ENCODE assay signal across 8 mouse cellular contexts in the genomic region with DNA sequence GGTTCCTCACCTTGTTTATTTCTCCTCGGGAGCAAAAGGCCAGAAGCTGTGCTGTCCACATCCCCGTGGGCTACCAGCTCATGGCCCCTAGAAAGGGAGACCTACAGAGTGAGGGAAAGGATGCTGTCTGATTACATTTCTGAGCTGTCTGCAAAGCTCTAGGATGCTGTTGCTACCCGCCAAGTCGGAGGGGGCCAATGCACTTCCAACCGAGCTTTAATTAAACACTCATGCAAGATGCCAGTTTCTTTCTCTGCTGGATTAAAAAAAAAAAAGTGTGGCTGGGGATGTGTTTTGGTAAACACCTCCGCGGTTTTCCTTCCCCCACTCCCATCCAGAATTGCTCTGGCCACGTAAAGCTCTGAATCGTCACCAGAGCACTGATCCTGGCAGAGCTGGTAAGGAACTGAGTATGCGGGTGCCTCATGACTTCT. TPM values are rescaled to one million over a fixed set of nuclear protein-coding genes. Genes with fewer than 3 reads are reported as not detected.
A peak's percentile ranks its signal among the peaks of the same experiment; 100 is the strongest.
DNase-seq lines count a peak whose midpoint lies in the region; ATAC-seq and TF ChIP-seq lines count a peak whose summit lies in the region.

No protein-coding gene starts in this region.

- WGBS in heart, embryonic 16.5 days, result 4% methylated on average over 10 of the region's 10 CpGs
- 6% methylated on average over 10 of the region's 10 CpGs for WGBS in liver, embryonic 13.5 days (ENCODE audit: insufficient replicate concordance)
- 7% methylated on average over 10 of the region's 10 CpGs for WGBS in stomach, embryonic 16.5 days

- DNase-seq in heart, adult 18-20 months, result no peak
- peak; percentile 65 for DNase-seq in brain, embryonic 14.5 days (ENCODE audit: low read depth)
- no peak for DNase-seq in liver, embryonic 13.5 days
- no peak for DNase-seq in spleen, postnatal 14 days (ENCODE audit: low spot score in 2 of 2)
- no peak for DNase-seq in gastrocnemius, postnatal 36 days

- no peak for ATAC-seq in heart, embryonic 16.5 days (replicated peaks; ENCODE audit: extremely low read depth, insufficient read depth, low FRiP score)
- peak; percentile 72 for ATAC-seq in frontal cortex, adult (ENCODE audit: low TSS enrichment)
- no peak for ATAC-seq in liver, embryonic 13.5 days (ENCODE audit: low read depth)
- ATAC-seq in stomach, embryonic 16.5 days (ENCODE audit: insufficient read depth, low FRiP score), result no peak; the same call in 1 of the 2 replicates

- 0 out of 2 replicates have a peak, but pooled peaks cover 3% of the 10 kb centered on the region for H3K27me3 ChIP-seq in heart, embryonic 16.5 days (ENCODE audit: control insufficient read depth, insufficient read depth, low read length)
- peaks cover 19% of the 10 kb centered on the region for H3K27me3 ChIP-seq in liver, embryonic 13.5 days
- peaks cover 8% of the 10 kb centered on the region for H3K27me3 ChIP-seq in stomach, embryonic 16.5 days (ENCODE audit: control insufficient read depth, insufficient read depth, low read length)

- H3K9ac ChIP-seq in heart, embryonic 16.5 days (ENCODE audit: low read length), result peak overlapping the region; percentile 71
- no peak overlapping the region for H3K9ac ChIP-seq in liver, embryonic 13.5 days
- H3K9ac ChIP-seq in stomach, embryonic 16.5 days (ENCODE audit: low read length), result peak overlapping the region; percentile 68

- H3K36me3 ChIP-seq in heart, embryonic 16.5 days (ENCODE audit: control insufficient read depth, insufficient read depth), result no peaks in the 10 kb centered on the region
- H3K36me3 ChIP-seq in liver, embryonic 13.5 days, result no peaks in the 10 kb centered on the region
- no peaks in the 10 kb centered on the region for H3K36me3 ChIP-seq in stomach, embryonic 16.5 days (ENCODE audit: control insufficient read depth, insufficient read depth, low read length)

- TF ChIP-seq POLR2A in brain, embryonic 14.5 days (IDR thresholded peaks at IDR 0.05; ENCODE audit: borderline replicate concordance, extremely low read depth, insufficient read depth, insufficient read length, poor library complexity, severe bottlenecking), result no peak

- intact Hi-C loops in gastrocnemius, postnatal 36 days (cut with DNase I), result no loop called here

- no peak for TF ChIP-seq CTCF in brain, embryonic 14.5 days (IDR thresholded peaks at IDR 0.05; ENCODE audit: borderline replicate concordance, extremely low read depth, insufficient read depth, insufficient read length)

- H3K27ac ChIP-seq in heart, embryonic 16.5 days (ENCODE audit: low read length), result no peak overlapping the region
- H3K27ac ChIP-seq in liver, embryonic 13.5 days, result no peak overlapping the region
- H3K27ac ChIP-seq in stomach, embryonic 16.5 days (ENCODE audit: low read length), result no peak overlapping the region

- H3K4me1 ChIP-seq in heart, embryonic 16.5 days (ENCODE audit: control insufficient read depth, insufficient read depth, low read length), result peaks cover 4% of the 10 kb centered on the region; the same call in 1 of the 2 replicates
- H3K4me1 ChIP-seq in liver, embryonic 13.5 days (replicated peaks), result peaks cover 7% of the 10 kb centered on the region; the same call in 1 of the 2 replicates
- H3K4me1 ChIP-seq in stomach, embryonic 16.5 days (ENCODE audit: control insufficient read depth, insufficient read depth, low read length), result peaks cover 10% of the 10 kb centered on the region

- H3K4me2 ChIP-seq in heart, embryonic 16.5 days (ENCODE audit: low read depth, low read length), result peak overlapping the region; percentile 90
- H3K4me2 ChIP-seq in liver, embryonic 13.5 days, result peak overlapping the region; percentile 59
- H3K4me2 ChIP-seq in stomach, embryonic 16.5 days (ENCODE audit: low read depth, low read length), result peak overlapping the region; percentile 83

- H3K9me3 ChIP-seq in heart, embryonic 16.5 days (replicated peaks; ENCODE audit: control insufficient read depth, low read length), result no peaks in the 10 kb centered on the region
- no peaks in the 10 kb centered on the region for H3K9me3 ChIP-seq in liver, embryonic 13.5 days (replicated peaks)
- H3K9me3 ChIP-seq in stomach, embryonic 16.5 days (replicated peaks; ENCODE audit: control insufficient read depth, low read length), result no peaks in the 10 kb centered on the region

- peak overlapping the region; percentile 62 for H3K4me3 ChIP-seq in heart, embryonic 16.5 days (ENCODE audit: low read length)
- H3K4me3 ChIP-seq in liver, embryonic 13.5 days (replicated peaks), result peak overlapping the region; percentile 32; the same call in 1 of the 2 replicates
- H3K4me3 ChIP-seq in stomach, embryonic 16.5 days (replicated peaks; ENCODE audit: low read length), result peak overlapping the region; percentile 51

RNA-seq across cellular contexts. Expression of a gene that starts 0.8 kb away (rescaled TPM):
- 1.6 and 2.0 TPM in 2 replicates for polyA plus RNA-seq in heart, embryonic 16.5 days (2015; fragmentation: Nextera tagmentation; extraction: Ambion mirVana)
- under 1 TPM; 0.27 to 0.39 TPM for total RNA-seq in heart, adult 18-20 months (2021)
- polyA plus RNA-seq in brain, embryonic 14.5 days (2012; rRNA removed), result 19.3 and 35.9 TPM in 2 replicates
- 0.15 TPM in 2 replicates for polyA plus RNA-seq in liver, embryonic 13.5 days (2015; fragmentation: Nextera tagmentation; extraction: Ambion mirVana)
- 0.79 and 0.96 TPM in 2 replicates for polyA plus RNA-seq in stomach, embryonic 16.5 days (2015; fragmentation: Nextera tagmentation; extraction: Ambion mirVana)
- total RNA-seq in gastrocnemius, postnatal 36 days (2021), result under 1 TPM; 0.30 to 0.41 TPM
